Mouse (Mus musculus): ENCODE results near the gene 1700023F06Rik. TPM values are rescaled to one million over a fixed set of nuclear protein-coding genes. Genes with fewer than 3 reads are reported as not detected.

1700023F06Rik gene
- polyA plus RNA-seq, 1 experiment from 2014 or later = not detected

DNA sequence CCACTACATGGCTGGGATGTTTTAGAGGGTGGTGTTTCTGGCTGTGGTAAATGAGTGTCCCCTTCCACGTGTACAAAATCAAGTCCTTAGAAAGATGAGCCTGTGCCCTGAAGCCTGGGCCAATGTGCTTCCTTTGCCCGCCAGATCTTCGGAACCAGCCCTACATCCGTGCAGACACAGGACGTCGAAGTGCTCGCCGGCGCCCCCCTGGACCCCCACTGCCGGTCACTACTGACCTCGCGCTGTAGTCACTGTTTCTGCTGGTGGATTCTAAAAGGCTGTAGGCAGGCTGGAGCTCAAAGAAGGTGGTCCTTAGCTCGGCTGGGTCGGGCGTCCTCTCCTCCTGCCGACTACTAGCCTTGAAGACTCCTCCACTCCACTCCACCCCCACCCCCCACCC, 10.0 kb downstream of the 1700023F06Rik start:
- no peak for ATAC-seq (ENCODE audit: low FRiP score, low read depth)
- Histone ChIP-seq H3K4me2 (replicated peaks) (peak overlapping the region; percentile 67), H3K4me3 (0 out of 2 replicates have a peak overlapping the region, but pooled peaks have one; percentile 45), H3K27ac (replicated peaks) (no peak overlapping the region), H3K9ac (replicated peaks) (no peak overlapping the region), H3K9me3 (no peaks in the 10 kb centered on the region), H3K27me3 (peaks cover 89% of the 10 kb centered on the region), H3K4me1 (peaks cover 22% of the 10 kb centered on the region), H3K36me3 (no peaks in the 10 kb centered on the region)
- WGBS = 3% methylated on average over 16 of the region's 16 CpGs

DNA sequence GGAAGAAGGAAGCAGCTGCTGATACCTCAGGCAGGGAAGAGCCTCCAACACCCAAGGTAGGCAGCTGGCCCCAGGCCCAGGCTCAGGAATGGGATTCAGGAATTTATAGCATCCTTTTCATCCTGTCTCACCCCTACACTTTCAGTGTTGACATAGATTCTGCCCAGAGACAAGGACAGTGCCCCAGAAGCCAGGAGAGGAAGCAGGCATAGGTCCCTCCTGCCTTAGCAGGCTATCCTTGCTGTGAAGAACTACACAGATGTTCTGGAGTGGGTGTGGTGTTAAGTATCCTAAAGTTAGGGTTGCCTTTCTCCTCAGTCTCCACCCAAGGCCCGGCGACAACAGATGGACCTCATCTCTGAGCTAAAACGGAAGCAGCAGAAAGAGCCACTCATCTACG, 11.0 kb downstream of the 1700023F06Rik start:
- 87% methylated on average over 4 of the region's 4 CpGs for WGBS
- no peak for ATAC-seq (ENCODE audit: low FRiP score, low read depth)
- H3K27me3 ChIP-seq = peaks cover 97% of the 10 kb centered on the region

DNA sequence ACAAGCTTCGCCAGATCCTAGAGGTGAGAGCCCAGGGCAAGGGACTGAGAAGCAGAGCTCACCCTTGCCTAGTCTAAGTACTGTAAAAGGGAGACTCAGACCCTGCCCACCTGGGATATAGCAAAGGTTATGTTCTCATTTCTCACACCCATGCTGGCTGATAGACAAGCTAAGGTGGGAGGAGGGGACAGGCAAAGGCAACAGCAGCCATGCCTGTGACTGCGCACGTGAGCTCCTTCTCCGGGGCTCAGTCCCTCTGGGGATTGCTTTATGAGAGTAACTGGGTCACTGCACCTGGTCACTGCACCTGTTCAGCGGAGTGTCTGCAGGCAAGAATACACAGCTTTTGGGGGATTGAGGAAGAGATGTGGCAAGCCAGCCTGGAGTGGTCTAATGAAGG, 12.7 kb downstream of the 1700023F06Rik start:
- no peak overlapping the region for H3K4me3 ChIP-seq
- peaks cover 24% of the 10 kb centered on the region for H3K4me1 ChIP-seq
- 85% methylated on average over 5 of the region's 5 CpGs for WGBS
- no peak overlapping the region for H3K9ac ChIP-seq (replicated peaks)
- H3K36me3 ChIP-seq = no peaks in the 10 kb centered on the region
- no peak overlapping the region for H3K4me2 ChIP-seq (replicated peaks)
- ATAC-seq (ENCODE audit: low FRiP score, low read depth) = no peak
- H3K27ac ChIP-seq (replicated peaks) = no peak overlapping the region
- peaks cover 100% of the 10 kb centered on the region for H3K27me3 ChIP-seq
- no peaks in the 10 kb centered on the region for H3K9me3 ChIP-seq

More for the DNA sequence above, 11.0 kb downstream of the 1700023F06Rik start:
- no peak overlapping the region for H3K4me2 ChIP-seq (replicated peaks)
- H3K9ac ChIP-seq (replicated peaks) = no peak overlapping the region
- H3K27ac ChIP-seq (replicated peaks) = no peak overlapping the region
- no peaks in the 10 kb centered on the region for H3K9me3 ChIP-seq
- H3K4me1 ChIP-seq = peaks cover 30% of the 10 kb centered on the region
- no peaks in the 10 kb centered on the region for H3K36me3 ChIP-seq
- H3K4me3 ChIP-seq = no peak overlapping the region

DNA sequence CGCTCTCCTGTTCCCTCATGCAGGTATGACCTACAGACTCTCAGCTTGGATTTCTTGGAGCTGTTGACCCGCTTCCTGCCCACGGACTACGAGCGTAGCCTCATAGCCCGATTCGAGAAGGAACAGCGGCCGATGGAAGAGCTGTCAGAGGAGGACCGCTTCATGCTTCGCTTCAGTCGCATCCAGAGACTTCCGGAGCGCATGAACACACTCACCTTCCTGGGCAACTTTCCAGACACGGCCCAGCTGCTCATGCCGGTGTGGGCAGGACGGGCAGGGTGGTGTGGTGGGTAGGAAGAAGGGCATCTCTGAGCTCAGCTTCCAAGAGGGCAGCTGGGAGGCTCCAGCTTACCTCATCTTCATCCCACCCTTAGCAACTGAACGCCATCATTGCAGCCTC, 13.1 kb downstream of the 1700023F06Rik start:
- WGBS = 92% methylated on average over 18 of the region's 18 CpGs

DNA sequence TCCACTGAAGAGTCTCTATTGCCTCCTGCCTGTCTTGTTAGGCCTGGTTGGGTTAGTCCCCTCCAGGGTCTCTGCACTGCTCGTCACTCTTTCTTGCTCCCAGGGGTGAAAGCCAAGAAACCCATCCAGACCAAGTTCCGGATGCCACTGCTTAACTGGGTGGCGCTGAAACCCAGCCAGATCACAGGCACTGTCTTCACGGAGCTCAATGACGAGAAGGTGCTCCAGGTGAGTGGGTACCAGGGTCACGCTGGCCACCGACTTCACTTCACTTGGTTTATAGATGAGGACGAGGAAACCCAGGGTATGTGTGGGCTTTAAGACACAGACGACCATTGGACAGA, 14.6 kb downstream of the 1700023F06Rik start:
- H3K27ac ChIP-seq (replicated peaks) = no peak overlapping the region
- ATAC-seq (ENCODE audit: low FRiP score, low read depth) = no peak
- H3K9me3 ChIP-seq = no peaks in the 10 kb centered on the region
- no peak overlapping the region for H3K4me3 ChIP-seq
- H3K9ac ChIP-seq (replicated peaks) = no peak overlapping the region
- peaks cover 97% of the 10 kb centered on the region for H3K27me3 ChIP-seq
- H3K4me2 ChIP-seq (replicated peaks) = no peak overlapping the region
- H3K36me3 ChIP-seq = no peaks in the 10 kb centered on the region
- peaks cover 14% of the 10 kb centered on the region for H3K4me1 ChIP-seq
- WGBS = 28% methylated on average over 9 of the region's 9 CpGs

More for the DNA sequence above, 13.1 kb downstream of the 1700023F06Rik start:
- peaks cover 24% of the 10 kb centered on the region for H3K4me1 ChIP-seq
- no peak overlapping the region for H3K4me3 ChIP-seq
- H3K27ac ChIP-seq (replicated peaks) = no peak overlapping the region
- no peak for ATAC-seq (ENCODE audit: low FRiP score, low read depth)
- no peak overlapping the region for H3K4me2 ChIP-seq (replicated peaks)
- no peaks in the 10 kb centered on the region for H3K36me3 ChIP-seq
- peaks cover 100% of the 10 kb centered on the region for H3K27me3 ChIP-seq
- no peaks in the 10 kb centered on the region for H3K9me3 ChIP-seq
- H3K9ac ChIP-seq (replicated peaks) = no peak overlapping the region

DNA sequence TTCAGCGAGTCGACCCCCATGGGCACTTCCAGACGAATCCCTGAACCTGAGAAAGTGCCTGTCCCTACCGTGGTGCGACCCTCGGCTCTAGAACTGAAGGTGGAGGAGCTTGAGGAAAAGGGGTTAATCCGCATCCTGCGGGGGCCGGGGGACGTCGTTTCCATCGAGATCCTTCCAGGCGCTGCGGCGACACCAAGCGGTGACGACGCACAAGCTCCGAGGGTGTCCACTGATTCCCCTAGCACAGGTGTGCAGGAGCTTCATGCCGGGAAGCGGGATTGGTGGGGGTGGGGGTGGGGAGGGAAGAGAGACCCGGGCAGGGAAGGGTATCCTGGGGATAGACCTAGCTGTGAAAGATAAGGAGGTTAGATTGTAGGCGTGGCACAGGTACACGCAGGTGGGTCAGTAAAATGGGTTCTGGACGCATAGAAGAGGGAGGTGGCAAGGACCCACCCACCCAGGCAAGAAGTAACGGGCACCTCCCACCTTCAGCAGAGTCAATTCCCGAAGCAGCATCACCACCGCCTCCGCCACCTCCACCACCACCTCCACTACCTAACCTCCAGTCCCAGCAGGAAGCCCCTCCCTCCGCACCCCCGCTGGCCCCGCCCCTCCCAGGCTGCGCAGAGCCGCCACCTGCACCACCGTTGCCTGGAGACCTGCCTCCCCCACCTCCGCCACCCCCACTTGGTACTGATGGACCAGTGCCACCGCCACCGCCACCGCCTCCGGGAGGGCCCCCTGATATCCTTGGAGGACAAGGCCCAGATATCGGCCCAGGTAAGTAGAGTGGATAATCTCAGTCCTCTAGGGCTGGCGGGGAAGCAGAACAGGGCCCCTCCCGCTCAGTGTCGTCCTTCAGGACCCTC, 15.2 kb downstream of the 1700023F06Rik start:
- no peak overlapping the region for H3K27ac ChIP-seq (replicated peaks)
- H3K36me3 ChIP-seq = no peaks in the 10 kb centered on the region
- H3K4me3 ChIP-seq = peak overlapping the region; percentile 26
- H3K9ac ChIP-seq (replicated peaks) = no peak overlapping the region
- no peak for ATAC-seq (ENCODE audit: low FRiP score, low read depth)
- peak overlapping the region; percentile 52 for H3K4me2 ChIP-seq (replicated peaks)
- peaks cover 9% of the 10 kb centered on the region for H3K4me1 ChIP-seq
- H3K9me3 ChIP-seq = no peaks in the 10 kb centered on the region
- WGBS = 2% methylated on average over 44 of the region's 44 CpGs
- peaks cover 91% of the 10 kb centered on the region for H3K27me3 ChIP-seq

DNA sequence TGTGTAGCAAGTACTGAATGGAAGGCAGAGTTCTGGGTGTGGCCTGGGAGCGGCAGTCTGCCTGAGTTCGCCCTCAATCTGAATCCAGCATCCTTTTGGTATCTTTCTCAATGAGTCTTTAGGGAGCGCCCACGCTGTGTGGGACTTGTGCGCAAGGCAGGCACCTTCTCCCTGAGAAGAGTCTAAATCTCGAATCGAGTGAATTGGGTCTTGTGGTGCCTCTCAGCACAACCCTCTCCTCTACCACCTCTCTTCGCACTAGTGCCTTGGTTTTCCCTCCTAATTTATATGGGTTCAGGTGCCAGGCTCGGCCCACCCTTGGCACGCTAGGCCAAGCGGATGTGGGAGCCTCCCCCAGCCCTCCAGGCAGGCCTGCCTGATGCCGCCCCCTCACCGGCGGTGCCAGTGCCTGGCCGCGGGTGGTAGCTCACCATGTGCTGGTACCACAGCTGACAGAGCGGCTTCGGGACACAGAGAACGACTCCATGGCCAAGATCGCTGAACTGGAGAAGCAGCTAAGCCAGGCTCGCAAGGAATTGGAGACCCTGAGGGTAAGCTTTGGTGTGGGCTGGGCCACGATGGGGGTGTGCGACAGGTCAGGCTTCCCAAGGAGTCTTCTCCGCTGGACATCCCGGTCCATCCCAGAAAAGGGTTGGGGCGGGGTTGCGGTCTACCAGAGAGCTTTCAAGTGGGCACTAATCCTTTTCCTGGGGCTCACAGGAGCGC, 16.0 kb downstream of the 1700023F06Rik start:
- H3K27ac ChIP-seq (replicated peaks) = no peak overlapping the region
- no peaks in the 10 kb centered on the region for H3K9me3 ChIP-seq
- H3K36me3 ChIP-seq = no peaks in the 10 kb centered on the region
- peak overlapping the region; percentile 26 for H3K4me3 ChIP-seq
- H3K4me2 ChIP-seq (replicated peaks) = peak overlapping the region; percentile 52
- no peak for ATAC-seq (ENCODE audit: low FRiP score, low read depth)
- H3K4me1 ChIP-seq = peaks cover 9% of the 10 kb centered on the region
- H3K27me3 ChIP-seq = peaks cover 83% of the 10 kb centered on the region
- 16% methylated on average over 28 of the region's 28 CpGs for WGBS
- H3K9ac ChIP-seq (replicated peaks) = no peak overlapping the region

DNA sequence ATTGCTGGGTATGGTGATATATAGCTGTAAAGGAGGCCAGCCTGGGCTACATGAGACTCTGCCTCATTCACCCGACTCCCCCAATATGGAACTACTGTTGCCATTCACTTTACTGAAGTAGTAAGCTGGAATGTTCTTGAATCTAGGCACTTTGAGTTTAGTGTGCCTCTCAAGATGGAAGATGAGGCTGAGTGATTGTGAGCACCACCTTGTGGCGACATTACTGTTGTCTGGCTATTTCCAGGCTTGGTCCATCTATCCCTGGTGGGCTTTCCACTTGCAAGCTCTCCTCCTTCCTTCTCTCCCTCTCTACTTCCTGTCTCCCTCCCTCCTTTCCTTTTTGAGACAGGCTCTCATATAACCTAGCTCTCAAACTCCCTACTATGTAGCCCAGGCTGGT, 23.5 kb downstream of the 1700023F06Rik start:
- Histone ChIP-seq H3K4me3 (no peak overlapping the region), H3K36me3 (no peaks in the 10 kb centered on the region), H3K9ac (replicated peaks) (no peak overlapping the region), H3K27ac (replicated peaks) (no peak overlapping the region), H3K9me3 (no peaks in the 10 kb centered on the region), H3K4me2 (replicated peaks) (no peak overlapping the region), H3K27me3 (peaks cover 17% of the 10 kb centered on the region), H3K4me1 (no peaks in the 10 kb centered on the region)
- ATAC-seq (ENCODE audit: low FRiP score, low read depth) = no peak
- WGBS = 26% methylated on average over 2 of the region's 2 CpGs

DNA sequence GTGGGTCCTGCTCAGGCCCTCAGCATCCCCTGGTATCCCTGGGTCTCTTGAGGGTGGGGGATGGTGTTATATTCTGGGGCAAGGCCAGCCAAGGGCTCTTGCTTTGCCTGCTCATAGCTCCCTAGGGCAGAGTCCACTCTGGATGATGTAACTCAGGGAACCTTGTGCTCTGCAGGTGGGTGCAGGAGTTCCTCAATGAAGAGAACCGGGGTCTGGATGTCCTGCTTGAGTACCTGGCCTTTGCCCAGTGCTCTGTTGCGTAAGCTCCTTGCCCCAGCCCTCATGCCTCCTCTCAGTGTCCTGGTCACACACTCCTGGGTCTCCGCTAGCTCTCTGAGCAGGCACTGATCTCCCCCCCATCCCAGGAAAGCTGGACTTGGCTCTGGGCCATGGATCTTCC, 26.4 kb downstream of the 1700023F06Rik start:
- H3K4me3 ChIP-seq = no peak overlapping the region
- no peaks in the 10 kb centered on the region for H3K9me3 ChIP-seq
- H3K27me3 ChIP-seq = peaks cover 13% of the 10 kb centered on the region; the same call in 1 of the 2 replicates
- no peaks in the 10 kb centered on the region for H3K36me3 ChIP-seq
- H3K27ac ChIP-seq (replicated peaks) = no peak overlapping the region
- H3K9ac ChIP-seq (replicated peaks) = no peak overlapping the region
- no peaks in the 10 kb centered on the region for H3K4me1 ChIP-seq
- H3K4me2 ChIP-seq (replicated peaks) = no peak overlapping the region
- ATAC-seq (ENCODE audit: low FRiP score, low read depth) = no peak
- 80% methylated on average over 3 of the region's 3 CpGs for WGBS

DNA sequence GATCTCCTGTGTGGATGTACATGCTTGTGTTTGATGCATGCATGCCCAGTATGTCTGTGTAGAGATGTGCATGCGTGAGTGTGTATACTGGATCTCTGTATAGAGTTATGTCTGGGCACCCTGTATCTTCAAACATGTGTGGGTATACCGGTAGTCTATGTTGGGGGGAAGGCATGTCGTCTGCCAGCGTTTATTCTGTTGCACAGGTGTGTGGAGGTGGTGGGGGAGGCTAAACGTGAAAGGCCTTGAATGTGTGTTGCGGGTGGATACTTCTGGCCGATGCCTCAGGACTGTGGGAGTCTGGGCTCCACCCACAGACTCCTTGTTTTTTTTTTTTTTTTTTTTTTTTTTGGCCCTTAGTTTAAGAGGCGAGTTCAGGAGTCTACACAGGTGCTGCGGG, 27.0 kb downstream of the 1700023F06Rik start:
- no peak for ATAC-seq (ENCODE audit: low FRiP score, low read depth)
- Histone ChIP-seq H3K4me2 (replicated peaks) (no peak overlapping the region), H3K27me3 (peaks cover 13% of the 10 kb centered on the region; the same call in 1 of the 2 replicates), H3K4me1 (no peaks in the 10 kb centered on the region), H3K27ac (replicated peaks) (no peak overlapping the region), H3K9ac (replicated peaks) (no peak overlapping the region), H3K9me3 (no peaks in the 10 kb centered on the region), H3K4me3 (no peak overlapping the region), H3K36me3 (no peaks in the 10 kb centered on the region)
- WGBS = 84% methylated on average over 9 of the region's 9 CpGs

DNA sequence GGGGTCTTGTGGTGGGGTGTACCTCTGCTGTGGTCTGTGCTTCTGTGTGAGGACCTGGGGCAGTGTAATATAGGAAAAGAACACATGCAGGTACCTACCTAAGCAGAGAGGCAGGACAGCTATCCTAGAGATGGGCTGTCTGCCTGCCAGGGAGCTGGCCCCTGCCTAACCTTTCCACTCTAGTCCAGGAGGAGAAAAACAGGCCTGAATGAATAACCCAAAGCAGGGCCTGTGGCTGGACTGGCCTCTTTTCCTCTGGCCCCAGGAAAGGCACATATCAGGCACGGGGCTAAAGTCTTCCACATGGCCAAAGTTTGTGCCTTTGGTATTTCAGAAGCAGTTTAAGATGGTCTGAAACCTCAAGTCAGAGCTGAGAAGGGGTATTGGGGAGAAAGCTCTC, 27.9 kb downstream of the 1700023F06Rik start:
- H3K9me3 ChIP-seq = no peaks in the 10 kb centered on the region
- ATAC-seq (ENCODE audit: low FRiP score, low read depth) = no peak
- H3K4me2 ChIP-seq (replicated peaks) = no peak overlapping the region
- no peak overlapping the region for H3K9ac ChIP-seq (replicated peaks)
- H3K4me3 ChIP-seq = no peak overlapping the region
- H3K27ac ChIP-seq (replicated peaks) = no peak overlapping the region
- peaks cover 7% of the 10 kb centered on the region; the same call in 1 of the 2 replicates for H3K27me3 ChIP-seq
- WGBS = 67% methylated on average over 1 of the region's 1 CpGs
- H3K4me1 ChIP-seq = no peaks in the 10 kb centered on the region
- no peaks in the 10 kb centered on the region for H3K36me3 ChIP-seq

DNA sequence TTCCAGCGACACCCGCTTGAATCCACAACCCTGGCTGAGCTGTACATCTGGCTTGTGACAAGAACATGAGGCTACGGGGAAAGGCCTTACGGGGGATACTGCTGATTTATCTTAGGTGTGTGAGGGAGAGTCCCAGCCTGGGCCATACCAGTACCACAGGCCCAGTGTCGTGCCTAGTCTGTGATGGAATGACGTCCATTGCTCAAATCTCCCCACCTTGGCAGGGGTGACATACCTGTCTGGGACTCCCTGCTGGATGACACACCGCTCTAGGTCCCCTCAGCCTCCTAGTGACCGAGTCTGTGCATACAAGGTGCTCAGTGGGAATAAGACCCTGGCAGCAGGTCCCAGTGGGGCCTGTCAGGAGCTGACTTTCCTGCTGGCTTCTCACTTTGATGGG, 29.6 kb downstream of the 1700023F06Rik start:
- 0 out of 2 replicates have a peak, but pooled peaks cover 3% of the 10 kb centered on the region for H3K4me1 ChIP-seq
- 89% methylated on average over 8 of the region's 8 CpGs for WGBS
- H3K27me3 ChIP-seq = peaks cover 21% of the 10 kb centered on the region
- no peaks in the 10 kb centered on the region for H3K36me3 ChIP-seq
- no peak overlapping the region for H3K4me2 ChIP-seq (replicated peaks)
- H3K4me3 ChIP-seq = no peak overlapping the region
- H3K9me3 ChIP-seq = no peaks in the 10 kb centered on the region
- no peak for ATAC-seq (ENCODE audit: low FRiP score, low read depth)
- no peak overlapping the region for H3K9ac ChIP-seq (replicated peaks)
- H3K27ac ChIP-seq (replicated peaks) = no peak overlapping the region
